Mouse (Mus musculus): ENCODE measurements around the gene Ccdc77. TPM values are rescaled to one million over a fixed set of nuclear protein-coding genes. Genes with fewer than 3 reads are reported as not detected.

Ccdc77 gene
- 8.5 and 10.0 TPM in 2 replicates for polyA plus RNA-seq (2012; rRNA removed)

GRCm38 (mm10) chr6:120363688-120364522, at the start of gene Ccdc77, which contains the start of gene Kdm5a:
TSS of gene Ccdc77 (minus strand) at chr6:120364374.
TSS of gene Kdm5a (plus strand) at chr6:120364124.

DNA sequence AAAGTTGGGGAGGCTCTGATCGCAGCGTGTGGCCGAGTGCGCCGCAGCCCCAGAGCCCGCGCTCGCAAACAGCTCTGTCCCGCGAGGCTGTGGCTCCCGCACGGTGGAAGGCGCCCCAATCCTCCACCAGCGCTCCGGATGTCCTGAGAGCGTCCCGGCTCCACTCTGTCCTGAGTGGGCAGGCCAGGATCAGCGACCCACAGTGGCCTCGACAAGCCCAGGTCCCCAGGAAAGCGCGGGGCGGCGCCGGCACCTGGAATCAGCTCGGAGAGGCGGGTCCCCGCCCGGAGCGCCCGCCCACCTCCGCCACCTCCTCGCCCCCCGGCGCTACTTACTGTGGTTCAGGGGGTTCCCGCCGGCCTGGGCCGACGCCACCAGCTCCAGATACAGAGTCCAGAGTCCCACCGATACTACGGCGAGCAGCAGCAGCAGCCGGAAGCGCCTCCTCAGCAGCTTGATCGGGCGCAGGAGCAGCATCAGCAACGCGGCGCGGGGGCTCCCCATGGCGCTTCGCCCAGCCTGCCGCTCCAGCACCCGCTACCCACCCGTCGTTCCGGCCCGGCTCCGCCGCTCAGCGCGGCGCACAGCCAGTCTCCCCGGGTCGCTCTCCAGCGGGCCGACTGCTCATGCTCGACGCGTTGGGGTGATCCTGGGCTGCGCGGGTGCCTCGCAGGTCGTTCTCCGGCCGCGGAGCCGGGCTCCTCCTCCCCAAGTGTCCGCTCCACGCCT, 70.0 kb downstream of the Ccdc77 start, which contains the start of the genes D330020A13Rik and B4galnt3:
Gene D330020A13Rik, plus strand, starts transcription at position 309 of the 729 bp plus-strand sequence.
Gene B4galnt3, minus strand, starts transcription at position 504 of the 729 bp plus-strand sequence.

Other genes starting within 250 kb of the Ccdc77 start
- gene D330020A13Rik, start 70.0 kb downstream of the Ccdc77 start, polyA plus RNA-seq (2012; rRNA removed) = 0.12 and 0.17 TPM in 2 replicates
- 0.34 and 0.87 TPM in 2 replicates for gene B4galnt3, start 69.8 kb downstream of the Ccdc77 start, polyA plus RNA-seq (2012; rRNA removed)
- gene Kdm5a, start 250 bp downstream of the Ccdc77 start, polyA plus RNA-seq (2012; rRNA removed) = 10.9 and 11.4 TPM in 2 replicates
- gene Il17ra, start 98.9 kb upstream of the Ccdc77 start, polyA plus RNA-seq (2012; rRNA removed) = 3.5 and 3.7 TPM in 2 replicates
- 12.2 and 14.2 TPM in 2 replicates for gene Tmem121b, start 129.4 kb upstream of the Ccdc77 start, polyA plus RNA-seq (2012; rRNA removed)
- 27.3 and 30.2 TPM in 2 replicates for gene Hdhd5, start 166.9 kb upstream of the Ccdc77 start, polyA plus RNA-seq (2012; rRNA removed)